Mouse (Mus musculus): ENCODE measurements at regions not wholly inside any gene's neighbourhood (a gene's known extent, or its start where the extent isn't known, plus 50 kb on each side); places are given as distances from the start of the nearest gene placed in this dataset.
A peak's percentile ranks its signal among the peaks of the same experiment; 100 is the strongest.
"Not testable (repeated sequence)": the region's sequence is repeated elsewhere in the genome, so short reads cannot be mapped to it uniquely, and the experiment has no call there.

- ATAC-seq (replicated peaks; ENCODE audit: low FRiP score, low TSS enrichment, poor library complexity, severe bottlenecking): no peak
These were observed 59.5 kb downstream of the Tex35 start for GRCm38 (mm10) chr1:157048996-157049395.

- no peak for ATAC-seq (replicated peaks; ENCODE audit: low FRiP score, low TSS enrichment, poor library complexity, severe bottlenecking)
These were observed 60.1 kb downstream of the Tex35 start for GRCm38 (mm10) chr1:157048201-157048923.

GRCm38 (mm10) chr1:157047751-157048200, 60.7 kb downstream of the Tex35 start:
- ATAC-seq (replicated peaks; ENCODE audit: low FRiP score, low TSS enrichment, poor library complexity, severe bottlenecking): no peak

GRCm38 (mm10) chr1:157046760-157047182, 61.7 kb downstream of the Tex35 start:
- ATAC-seq (replicated peaks; ENCODE audit: low FRiP score, low TSS enrichment, poor library complexity, severe bottlenecking): no peak

- ATAC-seq (replicated peaks; ENCODE audit: low FRiP score, low TSS enrichment, poor library complexity, severe bottlenecking): peak; percentile 58
These were observed 68.7 kb downstream of the Tex35 start for GRCm38 (mm10) chr1:157039836-157040196.

GRCm38 (mm10) chr1:157039016-157039835, 69.3 kb downstream of the Tex35 start:
- peak; percentile 83 for ATAC-seq (replicated peaks; ENCODE audit: low FRiP score, low TSS enrichment, poor library complexity, severe bottlenecking)

- no peak for ATAC-seq (replicated peaks; ENCODE audit: low FRiP score, low TSS enrichment, poor library complexity, severe bottlenecking)
These were observed 70.1 kb downstream of the Tex35 start for GRCm38 (mm10) chr1:157038111-157039008.

- no peak for ATAC-seq (replicated peaks; ENCODE audit: low FRiP score, low TSS enrichment, poor library complexity, severe bottlenecking)
These were observed 71.1 kb downstream of the Tex35 start for GRCm38 (mm10) chr1:157037246-157037991.

- ATAC-seq (replicated peaks; ENCODE audit: low FRiP score, low TSS enrichment, poor library complexity, severe bottlenecking): no peak
These were observed 71.7 kb downstream of the Tex35 start for GRCm38 (mm10) chr1:157036779-157037178.

- ATAC-seq (replicated peaks; ENCODE audit: low FRiP score, low TSS enrichment, poor library complexity, severe bottlenecking): not testable (repeated sequence)
These were observed 73.3 kb downstream of the Tex35 start for GRCm38 (mm10) chr1:157035221-157035620.

GRCm38 (mm10) chr1:157028682-157029081, 79.8 kb downstream of the Tex35 start:
- no peak for ATAC-seq (replicated peaks; ENCODE audit: low FRiP score, low TSS enrichment, poor library complexity, severe bottlenecking)

GRCm38 (mm10) chr1:157027681-157028080, 80.8 kb downstream of the Tex35 start:
- ATAC-seq (replicated peaks; ENCODE audit: low FRiP score, low TSS enrichment, poor library complexity, severe bottlenecking): no peak

- ATAC-seq (replicated peaks; ENCODE audit: low FRiP score, low TSS enrichment, poor library complexity, severe bottlenecking): no peak
These were observed 84.0 kb upstream of the Ralgps2 start for GRCm38 (mm10) chr1:157023462-157023861.

- no peak for ATAC-seq (replicated peaks; ENCODE audit: low FRiP score, low TSS enrichment, poor library complexity, severe bottlenecking)
These were observed 83.3 kb upstream of the Ralgps2 start for GRCm38 (mm10) chr1:157022456-157023435.

- ATAC-seq (replicated peaks; ENCODE audit: low FRiP score, low TSS enrichment, poor library complexity, severe bottlenecking): no peak
These were observed 80.5 kb upstream of the Ralgps2 start for GRCm38 (mm10) chr1:157019892-157020291.

- no peak for ATAC-seq (replicated peaks; ENCODE audit: low FRiP score, low TSS enrichment, poor library complexity, severe bottlenecking)
These were observed 79.3 kb upstream of the Ralgps2 start for GRCm38 (mm10) chr1:157018726-157019125.

GRCm38 (mm10) chr1:157017198-157017994, 78.0 kb upstream of the Ralgps2 start:
- ATAC-seq (replicated peaks; ENCODE audit: low FRiP score, low TSS enrichment, poor library complexity, severe bottlenecking): no peak
